Mouse (Mus musculus) retina, adult 2 months (tissue): ENCODE measurements around the gene Arih2.

Experiments used
- DNase-seq: peaks from one replicate; pipeline ENCODE4 v3.0.0-alpha.2; 2012; ENCODE audit warnings: low read depth, low spot score

Arih2 gene

DNA sequence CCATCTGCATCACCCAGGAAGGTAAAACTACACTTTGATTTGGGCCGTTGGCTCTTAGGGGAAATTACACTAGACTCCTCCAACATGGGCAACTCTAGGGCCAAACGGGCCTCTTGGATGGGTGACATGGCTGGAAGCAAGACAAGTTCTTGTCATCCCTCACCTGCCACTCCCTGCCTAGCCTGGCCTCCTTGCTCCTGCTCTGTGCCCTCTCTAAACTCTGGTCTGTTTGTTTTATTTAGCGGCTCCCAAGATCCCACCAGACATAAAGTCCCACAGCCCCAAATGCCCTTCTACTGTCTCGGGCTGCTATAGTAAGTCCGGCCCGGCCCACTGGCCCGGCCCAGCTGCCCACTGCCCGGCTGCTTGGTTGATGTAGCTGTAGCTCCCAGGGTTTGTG is 85.5 kb downstream of the Arih2 start:
- DNase-seq: no peak

- DNase-seq: peak; percentile 89
Observed at GRCm38 (mm10) chr9:108560227-108560841, 88.9 kb downstream of the Arih2 start, which contains the start of gene Impdh2. Impdh2 (plus strand) TSS chr9:108560286.

GRCm38 (mm10) chr9:108559169-108559568 is 90.0 kb downstream of the Arih2 start:
- no peak for DNase-seq
